Mouse (Mus musculus): ENCODE results near the gene Rapgef1. TPM values are rescaled to one million over a fixed set of nuclear protein-coding genes. Genes with fewer than 3 reads are reported as not detected.

The Rapgef1 gene
- 15.2 and 15.9 TPM in 2 replicates for polyA plus RNA-seq (2015; fragmentation: Nextera tagmentation; extraction: Ambion mirVana)

- Histone ChIP-seq H3K36me3 (0 out of 2 replicates have a peak, but pooled peaks cover 6% of the 10 kb centered on the region), H3K4me1 (peaks cover 43% of the 10 kb centered on the region), H3K4me3 (peak within 1 kb of the TSS; percentile 84), H3K27me3 (no peaks in the 10 kb centered on the region), H3K9ac (peak within 1 kb of the TSS; percentile 93), H3K27ac (peak within 1 kb of the TSS; percentile 88), H3K4me2 (replicated peaks) (peak within 1 kb of the TSS; percentile 85), H3K9me3 (no peaks in the 10 kb centered on the region)
- under 1% methylated on average over 62 of the region's 101 CpGs for WGBS
- ATAC-seq (ENCODE audit: low FRiP score, low read depth), result peak; percentile 82
Observed at GRCm38 (mm10) chr2:29619484-29620300, at the start of gene Rapgef1. Rapgef1 (plus strand) TSS chr2:29619720.

DNA sequence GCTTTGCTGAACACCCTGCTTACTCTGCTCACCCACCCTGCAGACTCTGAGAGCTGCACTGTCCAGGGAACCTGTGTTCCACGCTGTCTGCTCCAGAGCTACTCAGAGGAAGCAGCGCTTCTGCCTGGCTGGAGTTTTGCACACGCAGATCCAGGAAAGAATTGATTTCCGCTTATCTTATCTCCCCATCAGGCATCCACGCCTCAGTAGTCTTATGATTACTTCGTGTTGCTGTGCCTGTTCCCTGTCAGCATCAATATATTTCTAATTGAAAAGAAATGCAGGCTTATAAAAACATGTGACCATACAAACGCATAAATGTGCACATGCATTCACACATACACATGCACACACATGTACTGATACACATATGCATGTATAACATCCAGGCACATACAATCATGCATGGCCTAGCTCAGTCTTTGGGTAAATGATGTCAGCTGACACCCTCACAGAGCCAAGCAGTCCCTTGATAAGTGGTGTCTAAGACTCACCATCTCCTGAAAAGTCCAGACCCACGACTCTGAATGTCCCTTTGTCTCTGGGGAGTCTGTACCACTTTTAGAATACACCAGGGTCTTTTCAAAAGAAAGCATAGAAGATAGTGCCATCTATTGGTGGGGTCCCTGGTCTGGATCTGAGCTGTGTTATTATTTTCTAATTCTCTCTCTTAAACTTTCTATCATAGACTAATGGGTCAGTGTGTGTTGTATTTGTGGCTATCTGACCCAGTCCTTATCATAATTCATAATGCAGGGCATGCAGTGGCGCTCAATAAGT is 47.4 kb upstream of the Rapgef1 start:
- Histone ChIP-seq H3K27ac (no peak overlapping the region), H3K4me2 (replicated peaks) (no peak overlapping the region), H3K4me1 (peaks cover 4% of the 10 kb centered on the region; the same call in 1 of the 2 replicates), H3K36me3 (no peaks in the 10 kb centered on the region), H3K27me3 (peaks cover 15% of the 10 kb centered on the region), H3K4me3 (no peak overlapping the region), H3K9me3 (no peaks in the 10 kb centered on the region), H3K9ac (no peak overlapping the region)
- no peak for ATAC-seq (ENCODE audit: low FRiP score, low read depth)
- 66% methylated on average over 9 of the region's 9 CpGs for WGBS

DNA sequence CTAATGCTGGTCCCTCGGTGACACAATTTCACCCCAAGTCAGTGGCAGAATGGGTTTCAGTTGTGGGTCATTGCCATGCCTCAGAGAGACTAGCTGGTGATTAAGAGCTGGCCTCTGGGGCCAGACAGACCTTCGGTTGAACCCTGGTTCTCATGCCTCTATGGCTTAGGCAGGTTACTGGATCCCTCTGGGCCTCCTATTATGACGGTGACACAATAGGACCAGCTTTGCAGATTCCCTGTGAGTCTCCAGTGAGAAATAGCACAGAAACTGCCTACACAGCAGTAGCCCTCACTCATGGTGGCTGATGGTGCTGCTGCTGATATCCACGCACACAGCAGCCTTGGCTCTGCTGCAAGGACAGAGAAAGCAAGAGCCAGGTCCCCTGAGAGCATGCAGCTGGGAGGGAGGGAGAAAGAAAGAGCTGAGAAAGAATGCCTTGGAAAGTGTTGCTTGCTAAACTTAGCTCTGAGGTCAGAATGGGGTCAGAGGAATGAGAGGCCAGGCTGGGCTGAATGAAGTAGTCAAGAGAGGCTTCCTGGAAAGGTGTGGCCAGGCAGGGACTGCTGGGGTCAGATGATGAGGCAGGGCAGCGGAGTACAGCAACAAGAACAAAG is 46.6 kb upstream of the Rapgef1 start:
- ATAC-seq (ENCODE audit: low FRiP score, low read depth), result no peak
- H3K36me3 ChIP-seq, result no peaks in the 10 kb centered on the region
- H3K9me3 ChIP-seq, result no peaks in the 10 kb centered on the region
- H3K27ac ChIP-seq, result no peak overlapping the region
- WGBS, result 70% methylated on average over 5 of the region's 5 CpGs
- peaks cover 15% of the 10 kb centered on the region for H3K27me3 ChIP-seq
- no peak overlapping the region for H3K4me2 ChIP-seq (replicated peaks)
- H3K4me1 ChIP-seq, result peaks cover 4% of the 10 kb centered on the region; the same call in 1 of the 2 replicates
- no peak overlapping the region for H3K4me3 ChIP-seq
- no peak overlapping the region for H3K9ac ChIP-seq

DNA sequence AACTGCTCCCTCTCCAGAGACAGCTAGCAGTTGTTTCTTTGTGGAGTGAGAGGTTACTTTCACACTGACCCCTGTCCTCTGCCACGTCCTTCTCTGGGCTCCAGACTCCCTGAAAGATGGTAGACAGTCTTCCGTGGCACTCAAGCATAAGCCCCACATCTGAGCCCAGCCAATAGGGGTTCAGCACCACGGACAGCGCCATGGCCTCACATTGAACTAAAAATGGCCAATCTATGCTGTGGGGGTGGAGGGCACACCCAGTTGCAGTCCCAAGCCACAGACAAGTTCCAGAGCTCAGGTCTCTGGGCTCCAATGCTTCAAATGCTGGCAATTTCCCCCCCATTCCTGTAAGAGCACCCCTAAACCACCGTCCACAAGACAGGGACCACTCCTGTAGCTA is 45.9 kb upstream of the Rapgef1 start:
- Histone ChIP-seq H3K9me3 (no peaks in the 10 kb centered on the region), H3K4me2 (replicated peaks) (no peak overlapping the region), H3K9ac (no peak overlapping the region), H3K4me3 (no peak overlapping the region), H3K36me3 (no peaks in the 10 kb centered on the region), H3K27me3 (peaks cover 15% of the 10 kb centered on the region), H3K4me1 (peaks cover 4% of the 10 kb centered on the region; the same call in 1 of the 2 replicates), H3K27ac (no peak overlapping the region)
- ATAC-seq (ENCODE audit: low FRiP score, low read depth), result no peak
- WGBS, result 10% methylated on average over 5 of the region's 5 CpGs

- H3K4me3 ChIP-seq, result no peak overlapping the region
- H3K9me3 ChIP-seq, result no peaks in the 10 kb centered on the region
- no peak overlapping the region for H3K4me2 ChIP-seq (replicated peaks)
- H3K4me1 ChIP-seq, result peaks cover 4% of the 10 kb centered on the region; the same call in 1 of the 2 replicates
- WGBS, result 17% methylated on average over 11 of the region's 11 CpGs
- no peak overlapping the region for H3K9ac ChIP-seq
- no peaks in the 10 kb centered on the region for H3K36me3 ChIP-seq
- peaks cover 15% of the 10 kb centered on the region for H3K27me3 ChIP-seq
- no peak for ATAC-seq (ENCODE audit: low FRiP score, low read depth)
- no peak overlapping the region for H3K27ac ChIP-seq
Observed at GRCm38 (mm10) chr2:29574187-29574586, 45.3 kb upstream of the Rapgef1 start.

GRCm38 (mm10) chr2:29582415-29582814 is 37.1 kb upstream of the Rapgef1 start:
- no peak overlapping the region for H3K9ac ChIP-seq
- ATAC-seq (ENCODE audit: low FRiP score, low read depth), result no peak
- H3K4me1 ChIP-seq, result no peaks in the 10 kb centered on the region
- no peak overlapping the region for H3K4me3 ChIP-seq
- H3K4me2 ChIP-seq (replicated peaks), result no peak overlapping the region
- H3K27ac ChIP-seq, result no peak overlapping the region
- 5% methylated on average over 7 of the region's 7 CpGs for WGBS
- H3K9me3 ChIP-seq, result no peaks in the 10 kb centered on the region
- no peaks in the 10 kb centered on the region for H3K36me3 ChIP-seq
- H3K27me3 ChIP-seq, result 0 out of 2 replicates have a peak, but pooled peaks cover 5% of the 10 kb centered on the region

DNA sequence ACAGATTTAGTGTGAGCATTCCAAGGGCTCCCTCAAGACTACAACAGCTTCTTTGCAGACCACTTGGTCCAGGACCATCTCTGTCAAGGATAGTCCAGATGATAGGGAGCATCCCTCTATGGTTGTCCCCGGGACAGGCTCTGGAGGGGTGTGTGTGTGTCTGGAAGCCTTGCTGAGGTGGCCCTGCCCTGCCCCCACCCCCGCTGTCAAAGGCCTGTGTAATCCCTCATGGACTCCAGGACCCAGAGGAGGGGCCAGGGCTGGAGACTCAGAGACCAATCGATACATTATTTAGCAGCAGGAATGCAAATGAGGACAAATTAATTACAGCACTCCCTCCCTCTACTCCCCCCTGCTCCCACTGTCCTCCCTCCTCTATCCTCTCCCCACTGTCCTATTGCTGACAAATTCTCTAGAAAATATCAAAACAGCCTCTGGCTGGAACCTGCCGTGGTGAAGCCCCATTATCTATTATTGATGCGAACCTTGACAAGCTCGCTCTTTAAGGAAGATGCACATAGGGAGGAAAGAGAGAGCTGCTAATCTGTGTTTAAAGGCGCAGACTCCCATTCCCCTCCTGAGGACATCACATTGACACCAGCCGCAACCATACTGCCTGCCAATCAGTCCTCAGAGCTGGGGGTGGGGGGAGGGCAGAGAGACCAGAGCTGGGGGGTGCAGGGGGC is 33.4 kb upstream of the Rapgef1 start:
- H3K9me3 ChIP-seq, result no peaks in the 10 kb centered on the region
- no peak overlapping the region for H3K4me2 ChIP-seq (replicated peaks)
- H3K27me3 ChIP-seq, result 0 out of 2 replicates have a peak, but pooled peaks cover 5% of the 10 kb centered on the region
- H3K4me3 ChIP-seq, result no peak overlapping the region
- H3K36me3 ChIP-seq, result no peaks in the 10 kb centered on the region
- no peak for ATAC-seq (ENCODE audit: low FRiP score, low read depth)
- H3K4me1 ChIP-seq, result no peaks in the 10 kb centered on the region
- H3K9ac ChIP-seq, result no peak overlapping the region
- no peak overlapping the region for H3K27ac ChIP-seq
- 30% methylated on average over 8 of the region's 8 CpGs for WGBS

- H3K4me3 ChIP-seq, result no peak overlapping the region
- no peak for ATAC-seq (ENCODE audit: low FRiP score, low read depth)
- H3K27ac ChIP-seq, result no peak overlapping the region
- H3K9ac ChIP-seq, result no peak overlapping the region
- H3K9me3 ChIP-seq, result no peaks in the 10 kb centered on the region
- no peak overlapping the region for H3K4me2 ChIP-seq (replicated peaks)
- WGBS, result 74% methylated on average over 4 of the region's 4 CpGs
- H3K4me1 ChIP-seq, result no peaks in the 10 kb centered on the region
- H3K36me3 ChIP-seq, result no peaks in the 10 kb centered on the region
- 0 out of 2 replicates have a peak, but pooled peaks cover 5% of the 10 kb centered on the region for H3K27me3 ChIP-seq
Observed at GRCm38 (mm10) chr2:29588006-29588405, 31.5 kb upstream of the Rapgef1 start.

DNA sequence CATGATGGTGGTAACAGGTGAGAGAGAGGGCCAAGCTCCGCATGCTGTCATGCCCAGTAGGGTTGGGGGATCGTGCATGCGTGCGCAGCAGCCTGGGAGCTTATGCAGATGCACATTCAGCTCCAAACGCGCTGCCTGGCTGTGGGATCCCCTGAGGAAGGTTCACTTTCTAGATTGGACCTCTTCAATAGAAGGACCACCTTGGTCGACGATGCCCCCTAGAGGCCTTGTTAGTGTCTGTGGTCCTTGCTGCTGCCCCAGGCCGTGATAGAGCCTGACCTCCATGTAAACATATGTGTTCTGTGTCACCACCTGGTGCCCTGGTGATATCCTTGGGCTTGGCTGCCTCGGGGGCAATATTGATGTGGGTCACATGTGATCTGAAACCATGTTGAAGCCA is 30.3 kb upstream of the Rapgef1 start:
- Histone ChIP-seq H3K4me2 (replicated peaks) (no peak overlapping the region), H3K4me3 (no peak overlapping the region), H3K36me3 (no peaks in the 10 kb centered on the region), H3K27me3 (0 out of 2 replicates have a peak, but pooled peaks cover 5% of the 10 kb centered on the region), H3K27ac (no peak overlapping the region), H3K9ac (no peak overlapping the region), H3K4me1 (no peaks in the 10 kb centered on the region), H3K9me3 (no peaks in the 10 kb centered on the region)
- 22% methylated on average over 10 of the region's 10 CpGs for WGBS
- ATAC-seq (ENCODE audit: low FRiP score, low read depth), result no peak

DNA sequence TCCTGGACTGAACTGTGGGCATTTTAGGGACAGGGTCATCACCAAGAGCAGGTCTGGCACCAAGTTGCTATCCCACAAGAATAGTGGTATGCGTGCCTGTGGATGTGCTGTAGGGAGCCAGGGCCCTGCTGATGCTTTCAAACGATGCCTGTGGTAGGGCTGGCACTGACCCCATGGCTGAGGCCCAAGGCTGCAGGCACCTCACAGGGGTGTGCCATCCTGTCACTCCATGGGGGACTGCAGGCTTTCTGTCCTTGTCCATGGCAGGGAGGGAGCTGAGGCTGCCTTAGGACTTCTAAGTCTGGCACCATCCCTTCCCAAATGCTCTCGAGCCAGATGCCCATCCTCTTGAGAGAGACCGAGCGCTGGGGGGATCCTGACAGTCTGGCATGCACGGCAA is 27.9 kb upstream of the Rapgef1 start:
- H3K27ac ChIP-seq, result no peak overlapping the region
- no peaks in the 10 kb centered on the region for H3K36me3 ChIP-seq
- WGBS, result 84% methylated on average over 6 of the region's 6 CpGs
- H3K4me1 ChIP-seq, result no peaks in the 10 kb centered on the region
- H3K9ac ChIP-seq, result no peak overlapping the region
- no peaks in the 10 kb centered on the region for H3K9me3 ChIP-seq
- no peak overlapping the region for H3K4me3 ChIP-seq
- ATAC-seq (ENCODE audit: low FRiP score, low read depth), result no peak
- H3K27me3 ChIP-seq, result no peaks in the 10 kb centered on the region
- H3K4me2 ChIP-seq (replicated peaks), result no peak overlapping the region

- H3K4me3 ChIP-seq, result no peak overlapping the region
- H3K9me3 ChIP-seq, result no peaks in the 10 kb centered on the region
- H3K27ac ChIP-seq, result no peak overlapping the region
- no peak for ATAC-seq (ENCODE audit: low FRiP score, low read depth)
- H3K9ac ChIP-seq, result no peak overlapping the region
- 34% methylated on average over 8 of the region's 8 CpGs for WGBS
- no peak overlapping the region for H3K4me2 ChIP-seq (replicated peaks)
- H3K36me3 ChIP-seq, result no peaks in the 10 kb centered on the region
- H3K27me3 ChIP-seq, result no peaks in the 10 kb centered on the region
- no peaks in the 10 kb centered on the region for H3K4me1 ChIP-seq
Observed at GRCm38 (mm10) chr2:29592537-29592936, 27.0 kb upstream of the Rapgef1 start.

All from limb, embryonic 13.5 days (tissue).